Mouse (Mus musculus) midbrain, embryonic 14.5 days (tissue): ENCODE measurements around the gene Spef1. TPM values are rescaled to one million over a fixed set of nuclear protein-coding genes. Genes with fewer than 3 reads are reported as not detected.

Source experiments
- polyA plus RNA-seq: library from polyadenylated mRNA; unstranded; fragments of >200 nt; fragmentation: Nextera tagmentation; extraction: Ambion mirVana; gene quantifications from 2 replicates; pipeline ENCODE4 v1.2.1, GENCODE M21; 2014

Gene Spef1
- polyA plus RNA-seq, 1 experiment from 2014 or later: 14.1 TPM

Other genes starting within 250 kb of the Spef1 start
- 37.8 and 41.7 TPM in 2 replicates for gene Gfra4, start 144.2 kb downstream of the Spef1 start, polyA plus RNA-seq
- 0.36 and 0.58 TPM in 2 replicates for gene Adam33, start 123.5 kb downstream of the Spef1 start, polyA plus RNA-seq
- 0.51 TPM in 1 of 2 replicates, not detected in the other for gene Siglec1, start 100.5 kb downstream of the Spef1 start, polyA plus RNA-seq
- 1.5 and 1.7 TPM in 2 replicates for gene Hspa12b, start 60.0 kb downstream of the Spef1 start, polyA plus RNA-seq
- not detected in 2 replicates for gene Gm11037, start 53.8 kb downstream of the Spef1 start, polyA plus RNA-seq
- gene 1700037H04Rik, start 27.2 kb downstream of the Spef1 start, polyA plus RNA-seq: 76.4 and 85.7 TPM in 2 replicates
- 11.1 TPM in 2 replicates for gene Cenpb, start 7.2 kb downstream of the Spef1 start, polyA plus RNA-seq
- 16.4 and 31.5 TPM in 2 replicates for gene Cdc25b, start 333 bp downstream of the Spef1 start, polyA plus RNA-seq
- 32.5 and 34.3 TPM in 2 replicates for gene Ap5s1, start 19.8 kb upstream of the Spef1 start, polyA plus RNA-seq
- gene Mavs, start 46.8 kb upstream of the Spef1 start, polyA plus RNA-seq: 3.8 and 6.8 TPM in 2 replicates
- 26.4 and 34.9 TPM in 2 replicates for gene Pank2, start 75.2 kb upstream of the Spef1 start, polyA plus RNA-seq
- gene Rnf24, start 165.6 kb upstream of the Spef1 start, polyA plus RNA-seq: 19.6 and 21.2 TPM in 2 replicates